Mouse (Mus musculus): Measurements from ENCODE around the gene Mvp. TPM values are rescaled to one million over a fixed set of nuclear protein-coding genes. Genes with fewer than 3 reads are reported as not detected.

Mvp gene
- polyA plus RNA-seq, 1 experiment from 2014 or later, result 3.1 TPM

DNA sequence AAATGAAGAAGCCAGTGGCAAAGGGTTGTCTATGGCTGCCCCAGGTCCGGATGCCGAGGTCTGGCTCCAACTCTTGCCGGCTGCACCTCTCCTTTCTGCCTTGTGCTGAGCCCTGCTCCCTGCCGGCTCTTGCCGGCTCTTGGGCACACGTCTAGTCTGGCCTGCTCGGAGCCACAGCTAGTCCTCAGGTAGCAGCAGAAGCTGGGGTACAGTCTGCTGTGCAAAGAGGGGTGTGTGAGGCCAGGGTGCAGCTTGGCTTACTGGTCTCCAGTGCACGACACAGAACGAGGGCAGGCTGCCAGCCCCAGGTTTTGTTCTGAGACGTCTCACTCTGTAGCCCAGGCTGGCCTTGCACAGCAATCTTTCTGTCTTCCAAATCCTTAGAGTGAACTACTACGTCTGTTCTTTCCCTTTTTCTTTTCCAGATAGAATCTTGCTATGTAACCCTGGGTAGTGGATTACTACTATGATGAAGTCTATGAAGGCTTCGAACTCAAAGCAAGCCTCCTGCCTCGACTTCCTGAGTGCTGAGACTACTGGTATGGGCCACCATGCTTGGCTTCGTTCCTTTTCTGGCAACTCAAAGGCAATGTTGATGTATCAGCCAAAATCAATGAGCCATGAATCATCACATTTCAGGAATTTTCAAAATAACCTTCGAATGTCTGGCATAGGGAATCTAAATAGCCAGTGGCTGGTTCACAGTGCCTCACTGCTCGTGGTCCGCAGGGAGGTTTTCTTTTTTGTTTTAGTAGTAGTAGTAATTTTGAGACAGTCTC lies 4.9 kb downstream of the Mvp start:
- 84% methylated on average over 17 of the region's 17 CpGs for WGBS
- Histone ChIP-seq H3K4me1 (ENCODE audit: control insufficient read depth, insufficient read depth, low read length) (no peaks in the 10 kb centered on the region), H3K4me3 (replicated peaks; ENCODE audit: low read depth, low read length) (no peak overlapping the region), H3K27me3 (ENCODE audit: control insufficient read depth, insufficient read depth, low read length) (no peaks in the 10 kb centered on the region), H3K9me3 (ENCODE audit: control insufficient read depth, low read length) (no peaks in the 10 kb centered on the region), H3K27ac (replicated peaks; ENCODE audit: low read depth, low read length) (no peak overlapping the region), H3K36me3 (ENCODE audit: control insufficient read depth, insufficient read depth, low read length) (peaks cover 17% of the 10 kb centered on the region; the same call in 1 of the 2 replicates), H3K4me2 (ENCODE audit: low read length) (no peak overlapping the region), H3K9ac (replicated peaks; ENCODE audit: low read length) (no peak overlapping the region)
- ATAC-seq (ENCODE audit: low FRiP score, low TSS enrichment) (no peak), DNase-seq (no peak)

DNA sequence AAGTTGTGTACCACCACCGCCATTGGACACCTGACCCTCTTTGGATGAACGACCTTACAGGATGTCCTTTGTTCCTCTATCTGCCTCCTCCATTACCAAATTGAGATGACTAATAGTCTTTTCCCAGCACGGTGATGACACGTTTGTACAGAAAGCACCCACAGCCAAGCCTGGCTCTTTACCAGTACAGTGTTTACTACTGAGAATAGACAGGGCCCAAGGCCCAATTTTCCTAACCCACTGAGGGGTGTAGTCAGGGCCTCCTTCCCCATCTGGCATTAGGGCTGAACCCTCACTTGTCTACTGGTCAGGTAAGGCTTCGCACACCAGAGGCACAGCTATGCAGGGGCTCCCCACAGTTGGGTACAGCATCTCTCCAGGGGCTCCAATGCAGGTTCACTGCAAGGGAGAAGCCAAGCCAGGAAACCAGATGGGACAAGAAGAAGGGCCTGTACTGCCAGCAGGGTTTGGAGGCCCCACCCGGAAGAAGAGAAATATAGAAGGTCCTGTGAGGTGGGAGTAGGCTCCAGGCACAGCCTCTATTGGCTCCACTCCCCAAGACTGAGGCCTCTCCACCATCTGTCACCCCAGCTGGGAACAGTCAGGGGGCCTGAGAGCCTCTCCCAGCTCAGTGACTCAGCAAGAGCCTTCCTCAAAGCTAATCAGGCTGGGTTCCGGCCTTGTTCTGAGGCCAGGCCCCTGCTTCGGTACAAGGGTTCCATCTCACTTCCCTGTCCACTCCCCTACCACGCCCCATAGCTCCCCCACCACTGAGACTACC lies 6.0 kb downstream of the Mvp start:
- Histone ChIP-seq H3K9ac (replicated peaks; ENCODE audit: low read length) (no peak overlapping the region), H3K9me3 (ENCODE audit: control insufficient read depth, low read length) (no peaks in the 10 kb centered on the region), H3K36me3 (ENCODE audit: control insufficient read depth, insufficient read depth, low read length) (peaks cover 6% of the 10 kb centered on the region; the same call in 1 of the 2 replicates), H3K27me3 (ENCODE audit: control insufficient read depth, insufficient read depth, low read length) (no peaks in the 10 kb centered on the region), H3K4me1 (ENCODE audit: control insufficient read depth, insufficient read depth, low read length) (no peaks in the 10 kb centered on the region), H3K27ac (replicated peaks; ENCODE audit: low read depth, low read length) (no peak overlapping the region; the same call in 1 of the 2 replicates), H3K4me2 (ENCODE audit: low read length) (no peak overlapping the region), H3K4me3 (replicated peaks; ENCODE audit: low read depth, low read length) (no peak overlapping the region)
- ATAC-seq (ENCODE audit: low FRiP score, low TSS enrichment) (no peak; the same call in 1 of the 2 replicates), DNase-seq (no peak)
- 61% methylated on average over 9 of the region's 9 CpGs for WGBS

DNA sequence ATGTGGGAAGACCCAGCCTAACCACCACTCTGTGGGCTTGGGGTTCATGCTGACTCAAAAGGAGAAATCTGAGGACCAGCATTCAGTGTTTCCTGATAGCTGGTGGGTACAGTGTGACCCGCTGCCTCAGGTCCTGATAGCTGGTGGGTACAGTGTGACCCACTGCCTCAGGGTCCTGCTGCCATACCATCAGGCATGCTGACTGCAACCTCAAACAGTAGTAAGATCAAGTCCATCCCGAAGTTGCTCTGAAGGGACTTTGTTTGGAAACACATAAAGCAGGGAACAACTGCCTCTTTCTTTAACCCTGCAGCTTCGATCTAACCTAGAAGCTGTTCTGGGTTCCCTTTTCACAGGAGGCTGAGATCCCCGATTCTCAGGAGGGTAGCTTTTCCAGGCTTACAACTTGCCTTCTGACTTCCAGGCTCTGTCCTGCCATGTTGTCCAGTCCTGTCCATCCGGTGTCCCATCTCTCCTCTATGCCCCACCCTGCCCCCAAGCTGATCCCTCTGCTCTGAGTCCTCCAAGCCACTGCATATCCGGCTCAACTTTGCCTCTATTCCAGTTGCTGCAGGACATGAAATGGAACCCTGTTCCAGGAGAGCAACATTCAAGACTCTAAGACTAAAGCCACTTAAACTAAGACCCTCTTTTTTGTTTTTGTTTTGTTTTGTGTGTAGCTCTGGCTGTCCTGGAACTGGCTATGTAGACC lies 7.0 kb downstream of the Mvp start:
- no peak overlapping the region for H3K27ac ChIP-seq (replicated peaks; ENCODE audit: low read depth, low read length)
- ATAC-seq (ENCODE audit: low FRiP score, low TSS enrichment), result no peak
- no peak overlapping the region for H3K9ac ChIP-seq (replicated peaks; ENCODE audit: low read length)
- no peak overlapping the region for H3K4me3 ChIP-seq (replicated peaks; ENCODE audit: low read depth, low read length)
- no peak for DNase-seq
- 83% methylated on average over 6 of the region's 6 CpGs for WGBS
- H3K27me3 ChIP-seq (ENCODE audit: control insufficient read depth, insufficient read depth, low read length), result no peaks in the 10 kb centered on the region
- H3K4me1 ChIP-seq (ENCODE audit: control insufficient read depth, insufficient read depth, low read length), result no peaks in the 10 kb centered on the region
- no peaks in the 10 kb centered on the region for H3K9me3 ChIP-seq (ENCODE audit: control insufficient read depth, low read length)
- H3K4me2 ChIP-seq (ENCODE audit: low read length), result no peak overlapping the region
- H3K36me3 ChIP-seq (ENCODE audit: control insufficient read depth, insufficient read depth, low read length), result peaks cover 2% of the 10 kb centered on the region; the same call in 1 of the 2 replicates

DNA sequence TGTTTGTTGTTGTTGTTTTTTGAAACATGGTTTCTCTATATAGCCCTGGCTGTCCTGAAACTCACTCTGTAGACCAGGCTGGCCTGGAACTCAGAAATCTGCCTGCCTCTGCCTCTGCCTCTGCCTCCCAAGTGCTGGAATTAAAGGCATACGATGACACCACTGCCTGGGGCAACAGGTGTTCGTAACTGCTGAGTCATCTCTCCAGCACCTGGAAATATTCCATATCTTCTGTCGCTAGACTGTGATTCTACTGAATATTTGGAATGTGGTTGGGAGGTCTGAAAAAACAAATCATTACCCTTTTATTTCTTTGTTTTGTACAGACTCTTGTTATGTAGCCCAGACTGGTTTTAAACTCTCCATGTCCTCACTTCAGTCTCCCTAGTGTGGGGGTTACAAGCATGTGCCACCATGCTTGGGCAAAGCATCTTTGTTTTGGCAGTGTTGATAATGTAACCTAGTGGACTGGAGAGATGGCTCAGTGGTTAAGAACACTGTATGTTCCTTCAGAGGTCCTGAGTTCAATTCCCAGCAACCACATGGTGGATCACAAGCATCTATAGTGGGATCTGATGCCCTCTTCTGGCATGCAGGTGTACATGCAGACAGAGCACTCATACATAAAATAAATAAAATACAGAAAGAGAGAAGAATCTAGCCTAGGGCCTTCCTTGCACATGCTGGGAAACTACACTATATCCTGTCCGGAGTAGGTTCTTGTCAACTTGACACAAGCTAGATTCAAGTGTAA lies 10.1 kb downstream of the Mvp start:
- no peak overlapping the region for H3K9ac ChIP-seq (replicated peaks; ENCODE audit: low read length)
- no peaks in the 10 kb centered on the region for H3K9me3 ChIP-seq (ENCODE audit: control insufficient read depth, low read length)
- WGBS, result 91% methylated on average over 4 of the region's 4 CpGs
- no peak overlapping the region for H3K27ac ChIP-seq (replicated peaks; ENCODE audit: low read depth, low read length)
- no peaks in the 10 kb centered on the region for H3K27me3 ChIP-seq (ENCODE audit: control insufficient read depth, insufficient read depth, low read length)
- no peak for DNase-seq
- no peak overlapping the region for H3K4me3 ChIP-seq (replicated peaks; ENCODE audit: low read depth, low read length)
- H3K4me2 ChIP-seq (ENCODE audit: low read length), result no peak overlapping the region
- H3K4me1 ChIP-seq (ENCODE audit: control insufficient read depth, insufficient read depth, low read length), result no peaks in the 10 kb centered on the region
- ATAC-seq (ENCODE audit: low FRiP score, low TSS enrichment), result no peak
- H3K36me3 ChIP-seq (ENCODE audit: control insufficient read depth, insufficient read depth, low read length), result no peaks in the 10 kb centered on the region

DNA sequence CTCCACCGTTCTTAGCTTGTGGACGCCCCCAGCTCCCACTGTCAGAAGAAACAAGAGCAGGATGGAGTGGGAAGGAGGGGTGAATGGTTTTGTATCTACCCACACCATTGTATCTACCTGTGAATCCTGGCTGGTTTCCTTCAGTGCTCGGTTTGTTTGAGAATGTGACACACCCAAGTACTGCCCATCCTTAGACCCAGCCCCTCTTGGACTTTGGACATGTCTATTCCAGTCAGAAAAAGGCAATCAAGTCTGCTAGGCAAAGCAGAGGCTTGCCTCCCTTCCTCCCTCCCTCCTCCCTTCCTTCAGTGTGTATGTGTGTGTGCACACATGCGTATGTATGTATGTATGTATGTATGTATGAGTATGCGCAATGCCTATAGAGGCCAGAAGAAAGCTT lies 10.8 kb downstream of the Mvp start:
- DNase-seq (no peak), ATAC-seq (ENCODE audit: low FRiP score, low TSS enrichment) (no peak)
- Histone ChIP-seq H3K4me3 (replicated peaks; ENCODE audit: low read depth, low read length) (no peak overlapping the region), H3K4me1 (ENCODE audit: control insufficient read depth, insufficient read depth, low read length) (no peaks in the 10 kb centered on the region), H3K27ac (replicated peaks; ENCODE audit: low read depth, low read length) (no peak overlapping the region), H3K4me2 (ENCODE audit: low read length) (no peak overlapping the region), H3K9ac (replicated peaks; ENCODE audit: low read length) (no peak overlapping the region), H3K27me3 (ENCODE audit: control insufficient read depth, insufficient read depth, low read length) (no peaks in the 10 kb centered on the region), H3K36me3 (ENCODE audit: control insufficient read depth, insufficient read depth, low read length) (no peaks in the 10 kb centered on the region), H3K9me3 (ENCODE audit: control insufficient read depth, low read length) (no peaks in the 10 kb centered on the region)
- 93% methylated on average over 5 of the region's 5 CpGs for WGBS

DNA sequence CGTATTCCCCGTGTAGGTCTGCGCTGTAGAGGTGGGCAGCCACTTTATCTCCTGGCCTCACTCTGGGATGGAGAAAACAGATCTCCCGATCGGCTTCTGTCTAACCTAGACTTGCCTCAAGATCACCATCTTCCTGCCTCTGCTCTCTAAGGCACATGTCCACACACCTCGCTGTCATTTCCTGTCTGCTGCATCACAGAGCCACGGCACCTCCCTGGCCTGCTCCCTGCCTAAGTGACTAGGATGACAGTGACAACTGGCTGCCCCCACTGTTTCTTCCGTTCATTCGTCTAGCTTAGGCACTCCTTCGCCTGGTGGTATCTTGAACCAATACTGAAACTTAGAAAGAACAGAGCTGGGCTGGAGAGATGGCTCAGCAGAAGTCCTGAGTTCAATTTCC lies 14.9 kb downstream of the Mvp start:
- DNase-seq (no peak), ATAC-seq (ENCODE audit: low FRiP score, low TSS enrichment) (no peak)
- Histone ChIP-seq H3K4me1 (ENCODE audit: control insufficient read depth, insufficient read depth, low read length) (no peaks in the 10 kb centered on the region), H3K9me3 (ENCODE audit: control insufficient read depth, low read length) (no peaks in the 10 kb centered on the region), H3K36me3 (ENCODE audit: control insufficient read depth, insufficient read depth, low read length) (no peaks in the 10 kb centered on the region), H3K27me3 (ENCODE audit: control insufficient read depth, insufficient read depth, low read length) (no peaks in the 10 kb centered on the region), H3K9ac (replicated peaks; ENCODE audit: low read length) (no peak overlapping the region), H3K4me2 (ENCODE audit: low read length) (no peak overlapping the region), H3K27ac (replicated peaks; ENCODE audit: low read depth, low read length) (no peak overlapping the region), H3K4me3 (replicated peaks; ENCODE audit: low read depth, low read length) (no peak overlapping the region)
- WGBS, result 87% methylated on average over 10 of the region's 10 CpGs

DNA sequence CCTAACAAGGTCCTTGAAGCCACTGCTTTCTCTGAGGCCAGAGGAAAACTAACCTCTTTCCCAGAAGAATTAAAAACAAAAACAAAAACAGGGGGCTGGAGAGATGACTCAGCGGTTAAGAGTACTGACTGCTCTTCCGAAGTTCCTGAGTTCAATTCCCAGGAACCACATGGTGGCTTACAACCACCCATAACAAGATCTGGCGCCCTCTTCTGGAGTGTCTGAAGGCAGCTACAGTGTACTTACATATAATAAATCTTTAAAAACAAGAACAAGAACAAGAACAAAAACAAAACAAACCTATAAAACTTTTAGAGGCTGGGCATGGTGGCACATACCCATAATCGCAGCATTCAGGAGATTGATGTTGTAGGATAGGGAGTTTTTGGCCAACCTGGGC lies 18.0 kb downstream of the Mvp start:
- 82% methylated on average over 4 of the region's 4 CpGs for WGBS
- ATAC-seq (ENCODE audit: low FRiP score, low TSS enrichment), result no peak

DNA sequence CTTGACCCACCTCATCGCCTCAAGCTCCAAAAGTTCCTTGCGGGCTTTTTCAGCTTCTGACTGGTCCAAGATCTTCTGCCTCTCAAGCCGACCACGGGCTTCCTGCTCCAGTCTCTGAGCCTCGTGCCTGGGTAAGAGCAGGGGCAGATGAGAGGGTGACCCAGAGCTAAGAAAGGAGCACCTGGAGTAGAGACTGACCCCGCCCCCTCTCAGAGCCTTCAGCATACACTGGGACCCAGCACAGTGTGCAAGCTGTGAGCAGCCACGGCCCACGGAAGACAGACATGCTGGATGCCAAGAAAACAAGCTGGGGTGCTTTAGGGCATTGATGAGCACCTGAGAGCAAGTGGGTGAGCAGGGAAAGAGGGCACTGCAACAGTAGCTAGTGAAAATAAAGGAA lies 25.6 kb downstream of the Mvp start:
- ATAC-seq (ENCODE audit: low FRiP score, low TSS enrichment) (no peak), DNase-seq (no peak)
- H3K27me3 ChIP-seq (ENCODE audit: control insufficient read depth, insufficient read depth, low read length), result no peaks in the 10 kb centered on the region
- no peaks in the 10 kb centered on the region for H3K36me3 ChIP-seq (ENCODE audit: control insufficient read depth, insufficient read depth, low read length)
- WGBS, result 72% methylated on average over 8 of the region's 8 CpGs
- H3K4me2 ChIP-seq (ENCODE audit: low read length), result no peak overlapping the region
- no peak overlapping the region for H3K9ac ChIP-seq (replicated peaks; ENCODE audit: low read length)
- H3K27ac ChIP-seq (replicated peaks; ENCODE audit: low read depth, low read length), result no peak overlapping the region
- no peak overlapping the region for H3K4me3 ChIP-seq (replicated peaks; ENCODE audit: low read depth, low read length)
- no peaks in the 10 kb centered on the region for H3K9me3 ChIP-seq (ENCODE audit: control insufficient read depth, low read length)
- H3K4me1 ChIP-seq (ENCODE audit: control insufficient read depth, insufficient read depth, low read length), result no peaks in the 10 kb centered on the region

More for the DNA sequence above, 18.0 kb downstream of the Mvp start:
- Histone ChIP-seq H3K4me1 (ENCODE audit: control insufficient read depth, insufficient read depth, low read length) (no peaks in the 10 kb centered on the region), H3K27ac (replicated peaks; ENCODE audit: low read depth, low read length) (no peak overlapping the region), H3K36me3 (ENCODE audit: control insufficient read depth, insufficient read depth, low read length) (no peaks in the 10 kb centered on the region), H3K4me3 (replicated peaks; ENCODE audit: low read depth, low read length) (no peak overlapping the region), H3K9me3 (ENCODE audit: control insufficient read depth, low read length) (no peaks in the 10 kb centered on the region), H3K9ac (replicated peaks; ENCODE audit: low read length) (no peak overlapping the region), H3K4me2 (ENCODE audit: low read length) (no peak overlapping the region), H3K27me3 (ENCODE audit: control insufficient read depth, insufficient read depth, low read length) (no peaks in the 10 kb centered on the region)
- no peak for DNase-seq

All from midbrain, embryonic 14.5 days (tissue).